Mouse (Mus musculus) hindbrain, embryonic 12.5 days (tissue): Measurements from ENCODE around the gene Gm10300. TPM values are rescaled to one million over a fixed set of nuclear protein-coding genes. Genes with fewer than 3 reads are reported as not detected.

ENCODE experiments used
- ATAC-seq: fragments of 200-750 bp; cut with Nextera tagmentation; 2 replicates; pipeline ENCODE4 v1.8.0; 2017; ENCODE audit warnings: moderate TSS enrichment; ENCODE audit not compliant: low FRiP score
- H3K27ac ChIP-seq: fragments of 300-500 bp; sonication (generic); 2 replicates; pipeline ENCODE4 v1.5.1; 2016; ENCODE audit warnings: mild to moderate bottlenecking
- H3K27me3 ChIP-seq: fragments of 300-500 bp; sonication (generic); 2 replicates; pipeline ENCODE4 v1.6.1; 2016; ENCODE audit warnings: mild to moderate bottlenecking
- H3K36me3 ChIP-seq: fragments of 300-500 bp; sonication (generic); 2 replicates; pipeline ENCODE4 v1.6.1; 2016; ENCODE audit warnings: mild to moderate bottlenecking
- H3K4me1 ChIP-seq: fragments of 300-500 bp; sonication (generic); 2 replicates; pipeline ENCODE4 v1.6.1; 2016
- H3K4me2 ChIP-seq: fragments of 300-500 bp; sonication (generic); replicated peaks from 2 replicates; pipeline ENCODE4 v1.6.1; 2016; ENCODE audit warnings: mild to moderate bottlenecking
- H3K4me3 ChIP-seq: fragments of 300-500 bp; sonication (generic); 2 replicates; pipeline ENCODE4 v1.5.1; 2016; ENCODE audit warnings: mild to moderate bottlenecking
- H3K9ac ChIP-seq: fragments of 300-500 bp; sonication (generic); 2 replicates; pipeline ENCODE4 v1.6.1; 2016; ENCODE audit warnings: mild to moderate bottlenecking, moderate library complexity
- H3K9me3 ChIP-seq: fragments of 300-500 bp; sonication (generic); replicated peaks from 2 replicates; pipeline ENCODE4 v1.6.1; 2016; ENCODE audit warnings: mild to moderate bottlenecking
- WGBS: fragments of 180-500 bp; shearing (Covaris S2); methylation state at CpG from one replicate; pipeline ENCODE4 v1.1.7; 2016; 5-methylcytosine and 5-hydroxymethylcytosine counted together
- polyA plus RNA-seq: library from polyadenylated mRNA; unstranded; fragments of >200 nt; fragmentation: Nextera tagmentation; extraction: Ambion mirVana; gene quantifications from 2 replicates; pipeline ENCODE4 v1.2.1, GENCODE M21; 2016

The Gm10300 gene
- polyA plus RNA-seq, 1 experiment from 2014 or later = 0.09 TPM

DNA sequence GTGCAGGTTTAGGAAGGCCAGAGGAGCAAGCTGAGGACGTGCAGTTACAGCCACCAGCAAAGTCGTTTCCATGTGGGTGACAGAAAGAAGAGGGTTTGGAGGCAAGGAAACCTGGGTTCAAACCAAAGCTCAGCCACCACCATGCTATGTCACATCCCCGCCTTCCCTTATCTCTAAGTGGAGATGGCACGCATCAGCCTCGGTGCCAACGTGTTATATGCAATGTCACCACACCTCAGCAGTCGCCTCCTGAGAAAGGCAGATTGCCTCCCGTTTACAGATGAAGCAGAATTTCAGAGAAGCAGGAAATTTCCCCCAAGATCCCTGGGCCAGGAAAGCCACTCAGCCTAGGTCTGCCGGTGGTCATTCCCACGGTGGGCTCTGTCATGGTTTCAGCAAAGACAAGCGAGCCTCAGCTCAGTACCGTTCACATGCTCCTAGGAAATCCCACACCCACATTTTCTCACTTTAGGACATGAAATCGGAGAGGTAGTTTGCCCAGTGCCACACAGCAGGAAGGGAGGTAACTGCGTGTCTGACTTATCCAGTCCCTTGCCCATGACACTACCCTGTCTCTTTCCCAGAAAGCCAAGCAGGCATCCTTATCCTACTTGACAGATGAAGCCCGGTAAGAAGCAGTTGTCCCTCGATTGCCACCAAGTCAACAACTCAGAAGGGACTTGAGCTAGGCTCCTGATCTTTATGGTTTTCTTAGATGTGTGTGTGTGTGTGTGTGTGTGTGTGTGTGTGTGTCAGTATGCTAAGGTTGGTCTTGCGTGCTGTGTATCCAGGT, 14.3 kb upstream of the Gm10300 start:
- Histone ChIP-seq H3K9ac (no peak overlapping the region), H3K4me1 (0 out of 2 replicates have a peak, but pooled peaks cover 3% of the 10 kb centered on the region), H3K9me3 (no peaks in the 10 kb centered on the region), H3K36me3 (no peaks in the 10 kb centered on the region), H3K4me2 (no peak overlapping the region), H3K4me3 (no peak overlapping the region), H3K27me3 (no peaks in the 10 kb centered on the region), H3K27ac (no peak overlapping the region)
- no peak for ATAC-seq
- 69% methylated on average over 17 of the region's 17 CpGs for WGBS

DNA sequence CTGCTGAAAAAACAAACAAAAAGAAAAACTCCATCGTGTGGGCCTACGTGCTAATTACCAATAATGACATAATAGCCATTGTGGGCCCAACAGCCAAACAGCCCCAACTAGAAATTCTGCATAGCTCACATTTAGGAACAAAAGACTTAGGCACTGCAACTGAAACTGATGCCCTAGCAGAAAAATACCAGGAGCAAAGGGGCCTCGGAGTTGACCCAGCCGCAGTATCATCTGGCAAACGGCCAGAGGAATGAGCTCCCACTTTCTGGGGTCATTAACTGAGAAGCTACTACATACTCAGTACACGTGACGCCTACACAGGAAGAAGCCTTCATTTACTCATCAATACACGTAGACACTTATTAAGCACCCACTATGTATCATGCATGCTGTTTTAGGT, 12.2 kb upstream of the Gm10300 start:
- H3K4me3 ChIP-seq = no peak overlapping the region
- H3K27me3 ChIP-seq = no peaks in the 10 kb centered on the region
- no peak overlapping the region for H3K27ac ChIP-seq
- H3K4me2 ChIP-seq = no peak overlapping the region
- no peak overlapping the region for H3K9ac ChIP-seq
- H3K9me3 ChIP-seq = no peaks in the 10 kb centered on the region
- 72% methylated on average over 8 of the region's 8 CpGs for WGBS
- ATAC-seq = no peak
- no peaks in the 10 kb centered on the region for H3K36me3 ChIP-seq
- peaks cover 11% of the 10 kb centered on the region for H3K4me1 ChIP-seq

DNA sequence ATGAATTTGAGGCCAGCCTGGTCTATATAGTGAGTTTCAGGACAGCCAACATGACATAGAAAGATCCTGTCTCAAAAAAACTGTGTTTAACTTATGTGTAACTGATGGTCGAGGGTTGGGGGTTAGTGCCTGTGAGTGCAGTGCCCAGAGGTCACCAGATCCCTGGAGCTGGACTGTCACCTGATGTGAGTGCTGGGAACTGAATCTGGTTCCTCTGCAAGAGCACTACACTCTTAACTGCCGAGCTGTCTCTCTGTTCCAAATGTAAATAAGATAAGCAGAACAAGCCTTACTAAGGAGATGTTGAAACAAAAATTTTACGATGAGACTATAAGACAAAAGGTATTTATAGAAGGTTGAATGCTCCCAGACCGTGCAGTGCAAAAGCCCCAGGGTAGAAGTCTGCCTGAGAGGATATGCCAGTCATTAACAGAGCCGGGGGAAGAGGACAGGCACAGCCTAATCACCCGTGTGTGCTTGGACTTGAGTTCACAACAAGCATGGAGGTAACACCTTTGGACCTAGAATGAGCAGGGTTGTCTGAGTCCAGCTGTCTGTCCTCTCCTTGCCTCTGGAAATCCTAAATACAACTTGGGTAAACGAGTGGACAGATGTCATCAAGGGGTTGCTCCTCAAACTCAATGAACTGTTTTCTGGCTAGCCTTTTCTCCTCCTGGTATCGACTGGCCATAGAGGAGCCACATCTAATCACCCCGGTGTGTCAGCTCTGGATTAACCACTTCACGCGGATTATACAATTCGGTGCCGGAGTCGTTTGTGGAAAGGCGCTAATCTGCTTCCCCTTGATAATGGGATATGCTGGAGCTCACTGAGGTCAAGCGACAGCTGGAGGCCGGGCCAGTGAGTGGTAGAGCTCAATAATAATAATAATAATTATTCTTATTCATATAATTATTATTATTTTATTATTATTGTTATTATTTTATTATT, 11.3 kb upstream of the Gm10300 start:
- 79% methylated on average over 17 of the region's 17 CpGs for WGBS
- H3K27me3 ChIP-seq = no peaks in the 10 kb centered on the region
- no peak overlapping the region for H3K4me2 ChIP-seq
- no peaks in the 10 kb centered on the region for H3K36me3 ChIP-seq
- peaks cover 11% of the 10 kb centered on the region for H3K4me1 ChIP-seq
- H3K9me3 ChIP-seq = no peaks in the 10 kb centered on the region
- H3K27ac ChIP-seq = no peak overlapping the region
- no peak overlapping the region for H3K9ac ChIP-seq
- no peak for ATAC-seq
- no peak overlapping the region for H3K4me3 ChIP-seq

DNA sequence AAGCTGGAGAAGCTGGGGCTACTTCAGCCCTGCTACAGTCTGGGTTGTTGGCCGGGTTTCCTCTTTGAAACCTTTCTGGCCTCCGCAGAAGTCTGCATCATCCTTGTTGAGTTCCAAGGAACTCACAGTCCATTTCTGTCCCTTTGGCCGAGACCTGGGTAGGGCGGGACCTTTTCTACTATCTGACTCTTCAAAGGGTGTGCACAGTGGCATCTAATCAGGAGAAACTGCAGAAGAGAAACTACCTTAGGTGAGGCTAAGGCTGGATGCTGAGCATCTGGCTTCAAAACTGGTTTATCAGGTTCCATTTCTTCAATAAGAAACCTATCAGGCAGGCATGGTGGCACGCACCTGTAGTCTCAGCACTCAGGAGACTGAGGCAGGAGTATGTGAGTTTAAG, 9.9 kb upstream of the Gm10300 start:
- ATAC-seq = no peak
- H3K27me3 ChIP-seq = no peaks in the 10 kb centered on the region
- H3K36me3 ChIP-seq = no peaks in the 10 kb centered on the region
- no peak overlapping the region for H3K4me3 ChIP-seq
- no peaks in the 10 kb centered on the region for H3K9me3 ChIP-seq
- no peak overlapping the region for H3K27ac ChIP-seq
- H3K4me2 ChIP-seq = no peak overlapping the region
- no peak overlapping the region for H3K9ac ChIP-seq
- H3K4me1 ChIP-seq = peaks cover 11% of the 10 kb centered on the region
- 88% methylated on average over 5 of the region's 5 CpGs for WGBS

DNA sequence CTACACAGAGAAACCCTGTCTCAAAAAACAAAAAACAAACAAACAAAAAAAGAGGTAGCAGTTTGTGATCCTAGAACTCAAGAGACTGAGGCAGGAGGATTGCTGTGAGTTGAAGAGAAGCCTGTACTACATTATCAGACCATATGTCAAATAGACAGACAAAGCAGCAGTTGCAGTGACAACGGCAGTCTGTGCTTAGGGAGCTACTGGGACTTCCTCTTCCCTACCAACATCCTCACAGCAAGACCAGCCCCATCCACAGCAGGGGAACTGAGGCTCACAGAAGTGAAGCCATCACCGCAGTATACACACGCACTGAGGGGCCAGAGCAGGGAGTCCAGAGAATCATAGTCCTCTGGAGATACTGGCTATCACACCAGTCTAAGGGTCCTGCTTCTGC, 8.9 kb upstream of the Gm10300 start:
- Histone ChIP-seq H3K9ac (no peak overlapping the region), H3K9me3 (no peaks in the 10 kb centered on the region), H3K4me2 (no peak overlapping the region), H3K27me3 (no peaks in the 10 kb centered on the region), H3K27ac (no peak overlapping the region), H3K4me1 (peaks cover 11% of the 10 kb centered on the region), H3K4me3 (no peak overlapping the region), H3K36me3 (no peaks in the 10 kb centered on the region)
- no peak for ATAC-seq
- whole genome bisulfite sequencing = 72% methylated on average over 3 of the region's 3 CpGs

DNA sequence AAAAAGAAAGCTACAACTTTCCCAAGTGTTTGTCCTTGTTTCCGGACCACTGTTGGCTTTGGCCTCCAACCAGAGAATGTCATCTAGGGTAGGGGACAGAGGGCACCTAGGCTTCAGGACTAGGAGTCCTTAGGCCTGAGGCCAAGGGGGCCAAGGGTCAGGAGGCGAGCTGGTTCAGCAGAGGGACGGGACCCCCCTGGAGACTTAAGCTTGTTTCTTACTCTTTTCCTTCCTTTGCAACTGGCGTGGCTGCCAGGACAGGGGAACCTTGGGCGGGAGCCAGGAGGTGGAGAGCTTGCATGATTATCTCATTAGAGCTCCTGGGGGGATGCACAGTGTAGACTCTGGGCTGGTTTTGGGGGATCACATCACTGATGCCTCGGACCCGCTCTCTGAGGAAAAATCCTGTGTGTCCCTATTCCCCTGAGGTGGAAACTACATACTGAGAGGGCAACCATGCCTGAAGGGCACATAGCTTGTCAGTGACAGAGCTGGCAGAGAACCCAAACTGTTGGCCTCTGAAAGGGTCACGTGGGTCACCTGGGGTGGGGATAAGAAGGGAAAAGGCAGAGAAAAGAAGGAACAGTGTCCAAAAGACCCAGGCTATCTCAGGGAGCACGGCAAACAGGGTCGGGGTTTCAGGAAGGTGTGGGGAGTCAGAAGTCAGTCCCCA, 8.3 kb upstream of the Gm10300 start:
- H3K9me3 ChIP-seq = no peaks in the 10 kb centered on the region
- no peak for ATAC-seq
- H3K4me3 ChIP-seq = no peak overlapping the region
- H3K4me1 ChIP-seq = peaks cover 11% of the 10 kb centered on the region
- H3K36me3 ChIP-seq = no peaks in the 10 kb centered on the region
- no peak overlapping the region for H3K4me2 ChIP-seq
- H3K9ac ChIP-seq = no peak overlapping the region; the same call in 1 of the 2 replicates
- no peaks in the 10 kb centered on the region for H3K27me3 ChIP-seq
- no peak overlapping the region for H3K27ac ChIP-seq
- 64% methylated on average over 10 of the region's 10 CpGs for WGBS

DNA sequence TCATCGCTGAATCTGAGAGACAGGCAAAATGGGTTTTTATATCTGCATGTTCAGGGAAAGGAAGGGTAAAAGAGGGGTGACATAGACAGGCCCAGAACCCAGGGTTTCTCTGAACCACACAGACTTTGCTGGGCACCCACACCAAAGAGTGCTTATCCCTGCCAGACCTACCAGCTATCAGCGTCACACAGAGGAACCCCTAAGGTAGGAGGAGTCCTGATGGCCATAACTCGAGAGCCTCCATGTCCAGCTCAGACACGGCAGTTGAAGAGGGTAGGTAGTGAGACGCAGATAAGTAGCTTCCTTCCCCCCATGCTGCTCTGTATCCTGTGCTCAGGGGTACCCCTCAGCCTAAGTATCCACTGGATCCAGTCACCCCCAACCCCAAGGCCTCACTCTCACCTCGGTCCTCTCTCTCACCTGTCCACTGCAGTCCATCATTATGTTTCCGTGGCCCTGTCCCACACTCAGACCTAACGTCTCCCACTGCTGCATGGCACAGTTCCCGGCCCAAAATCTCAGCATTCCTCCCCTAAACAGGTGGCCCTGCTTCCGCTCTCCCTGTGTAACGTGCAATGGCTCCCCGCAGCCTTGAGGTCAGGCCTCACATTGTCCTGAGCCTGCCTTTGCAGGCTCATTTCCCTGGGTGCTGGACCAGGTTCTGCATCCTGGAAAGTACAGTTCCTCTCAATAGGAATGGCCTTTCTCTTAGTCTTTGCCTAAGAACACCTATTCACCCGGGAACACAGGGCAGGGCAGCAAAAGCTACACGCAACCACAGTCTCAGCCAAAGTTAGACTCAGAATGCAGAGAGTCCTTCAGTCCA, 7.2 kb upstream of the Gm10300 start:
- 87% methylated on average over 14 of the region's 14 CpGs for WGBS

DNA sequence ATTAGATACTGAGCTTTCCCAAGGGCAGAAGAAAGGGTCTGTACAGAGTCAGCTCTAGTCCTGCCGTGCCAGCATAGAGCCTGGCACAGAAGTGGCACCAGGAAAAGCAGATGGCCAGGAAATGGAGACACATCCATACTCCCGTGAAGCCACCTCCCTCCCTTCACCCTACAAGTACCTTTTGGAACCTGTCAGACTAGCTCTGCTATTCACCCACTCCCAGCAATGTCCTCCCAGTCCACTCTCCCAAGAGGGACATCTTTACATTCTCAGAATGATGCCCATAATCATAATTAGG, 6.6 kb upstream of the Gm10300 start:
- Histone ChIP-seq H3K27ac (no peak overlapping the region), H3K4me3 (no peak overlapping the region), H3K9ac (no peak overlapping the region), H3K4me2 (no peak overlapping the region), H3K9me3 (no peaks in the 10 kb centered on the region), H3K4me1 (peaks cover 8% of the 10 kb centered on the region), H3K27me3 (peaks cover under 1% of the 10 kb centered on the region), H3K36me3 (no peaks in the 10 kb centered on the region)
- 79% methylated on average over 2 of the region's 2 CpGs for WGBS
- ATAC-seq = no peak

More for the DNA sequence above, 7.2 kb upstream of the Gm10300 start:
- Histone ChIP-seq H3K4me3 (no peak overlapping the region), H3K9ac (no peak overlapping the region), H3K4me1 (peaks cover 9% of the 10 kb centered on the region), H3K27ac (no peak overlapping the region), H3K4me2 (no peak overlapping the region), H3K36me3 (no peaks in the 10 kb centered on the region), H3K27me3 (no peaks in the 10 kb centered on the region), H3K9me3 (no peaks in the 10 kb centered on the region)
- ATAC-seq = no peak

DNA sequence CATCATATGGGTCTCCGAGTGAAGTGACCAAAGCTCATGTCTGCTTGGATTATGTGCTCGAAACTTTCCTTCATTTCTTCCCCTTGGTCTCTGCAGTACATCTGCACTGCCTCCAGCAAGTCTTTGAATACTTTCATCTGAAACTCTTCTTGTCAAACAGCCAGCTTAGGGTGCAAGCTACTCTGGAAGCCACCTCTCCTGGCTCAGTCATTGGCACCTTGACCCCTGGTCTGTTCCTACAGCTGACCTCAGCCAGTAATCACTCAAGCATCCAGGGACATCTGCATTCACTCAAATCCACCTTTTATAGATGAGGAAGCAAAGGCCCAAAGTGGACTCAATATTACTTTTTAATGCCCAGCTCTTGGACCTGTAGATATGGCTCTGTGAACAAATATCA, 2.8 kb upstream of the Gm10300 start:
- H3K9me3 ChIP-seq = no peaks in the 10 kb centered on the region
- H3K27me3 ChIP-seq = peaks cover 11% of the 10 kb centered on the region
- H3K4me3 ChIP-seq = no peak overlapping the region
- ATAC-seq = no peak
- no peak overlapping the region for H3K27ac ChIP-seq
- no peak overlapping the region for H3K4me2 ChIP-seq
- H3K9ac ChIP-seq = no peak overlapping the region
- 92% methylated on average over 2 of the region's 2 CpGs for WGBS
- H3K4me1 ChIP-seq = peaks cover 24% of the 10 kb centered on the region
- H3K36me3 ChIP-seq = no peaks in the 10 kb centered on the region

DNA sequence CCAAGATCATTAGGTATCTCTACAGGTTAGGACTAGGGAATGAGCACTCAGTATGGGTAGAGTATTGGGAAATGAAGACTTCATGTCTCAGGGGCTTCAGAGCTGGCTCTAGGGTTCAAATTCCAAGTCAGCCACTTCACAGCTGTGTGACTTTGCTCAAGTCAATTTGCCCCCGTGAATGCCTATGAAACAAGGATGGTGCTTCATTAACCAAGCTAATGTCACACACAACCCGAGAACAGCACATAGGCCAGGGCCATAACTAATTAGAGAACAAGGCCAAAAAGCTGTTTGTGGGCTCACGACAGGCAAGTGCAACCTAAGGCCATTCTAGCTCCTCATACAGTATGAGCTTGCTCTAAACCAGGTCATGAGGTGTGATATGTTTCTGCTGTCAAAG, 2.3 kb upstream of the Gm10300 start:
- 64% methylated on average over 3 of the region's 3 CpGs for WGBS
- Histone ChIP-seq H3K9ac (no peak overlapping the region), H3K27me3 (peaks cover 11% of the 10 kb centered on the region)

DNA sequence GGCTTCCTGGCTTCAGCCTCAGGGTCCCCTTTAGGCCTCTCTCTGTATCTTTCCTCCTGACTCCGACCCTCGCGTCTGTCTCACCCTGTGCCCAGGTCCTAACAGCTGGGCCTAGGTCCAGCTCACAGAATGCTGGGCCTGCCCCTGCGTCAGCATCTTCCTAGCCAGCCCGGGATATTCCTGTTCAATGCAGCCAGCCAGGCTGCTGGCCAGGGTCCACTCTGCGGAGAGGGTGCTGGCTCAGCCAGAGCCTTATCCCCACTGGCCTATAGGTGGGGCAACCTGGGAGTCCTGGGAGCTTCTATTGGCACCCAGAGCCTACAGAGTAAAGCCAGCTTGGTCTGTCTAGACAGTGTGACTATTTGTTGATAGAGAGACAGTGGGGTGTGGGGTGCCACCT, 1.6 kb upstream of the Gm10300 start:
- peaks cover 11% of the 10 kb centered on the region for H3K27me3 ChIP-seq
- H3K4me1 ChIP-seq = peaks cover 24% of the 10 kb centered on the region
- 70% methylated on average over 6 of the region's 6 CpGs for WGBS
- H3K9ac ChIP-seq = no peak overlapping the region
- H3K27ac ChIP-seq = no peak overlapping the region
- no peak overlapping the region for H3K4me3 ChIP-seq
- H3K9me3 ChIP-seq = no peaks in the 10 kb centered on the region
- no peaks in the 10 kb centered on the region for H3K36me3 ChIP-seq
- ATAC-seq = no peak
- H3K4me2 ChIP-seq = no peak overlapping the region

More for the DNA sequence above, 2.3 kb upstream of the Gm10300 start:
- Histone ChIP-seq H3K36me3 (no peaks in the 10 kb centered on the region), H3K4me2 (no peak overlapping the region), H3K9me3 (no peaks in the 10 kb centered on the region), H3K4me3 (no peak overlapping the region), H3K27ac (no peak overlapping the region), H3K4me1 (peaks cover 24% of the 10 kb centered on the region)
- ATAC-seq = no peak
